Mouse (Mus musculus): Measurements from ENCODE around the gene Mpdu1. TPM values are rescaled to one million over a fixed set of nuclear protein-coding genes. Genes with fewer than 3 reads are reported as not detected.

The Mpdu1 gene
- total and polyA plus RNA-seq, 3 experiments, result 110 to 210 (median 210) TPM

DNA sequence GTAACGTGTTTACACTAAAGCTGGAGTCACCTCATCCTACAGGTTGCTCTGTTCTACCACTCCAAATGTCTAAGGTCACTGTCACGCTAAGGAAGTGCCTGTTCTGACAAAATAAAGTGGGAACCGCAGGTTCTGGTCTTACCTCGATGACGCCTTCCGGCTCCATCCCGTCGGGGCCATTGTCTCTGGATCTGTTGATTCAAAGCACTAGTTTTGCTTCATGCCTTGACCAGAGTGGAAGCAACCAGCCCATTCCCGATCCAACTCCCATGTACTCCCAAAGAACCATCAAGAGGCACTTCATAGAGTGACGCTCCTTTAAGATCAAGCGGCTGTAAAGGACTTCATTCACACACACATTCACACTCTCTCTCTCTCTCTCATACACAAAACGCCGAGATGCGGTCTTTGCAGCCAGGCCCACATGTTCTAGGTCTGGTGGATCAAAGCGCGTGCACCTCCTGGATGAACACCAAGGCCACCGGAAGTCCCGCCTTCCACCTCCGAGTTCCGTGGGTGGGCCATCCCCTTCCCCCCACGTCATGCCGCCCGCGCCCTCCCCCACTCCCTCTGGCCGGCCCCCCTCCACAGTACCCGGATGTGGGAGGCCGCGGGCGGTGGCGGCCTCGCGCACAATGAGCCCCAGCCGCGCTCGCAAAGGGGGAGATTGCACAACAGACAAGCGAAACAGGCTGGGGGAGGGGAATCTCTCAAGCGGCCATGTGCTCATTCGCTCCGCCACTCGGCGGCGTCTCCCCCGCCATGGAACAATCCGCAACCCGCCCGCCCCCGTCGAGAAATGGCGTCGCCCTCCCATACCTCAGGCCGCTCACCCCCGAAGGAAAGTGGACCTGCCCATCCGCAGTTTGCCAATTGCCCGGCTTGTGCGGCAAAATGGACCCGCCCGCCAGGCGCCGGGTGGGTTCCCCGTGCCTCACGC is 8.6 kb upstream of the Mpdu1 start (continued):
- TF ChIP-seq TBP (conservative IDR thresholded peaks at IDR 0.05; ENCODE audit: low read depth, low read length) (no peak), JUND (conservative IDR thresholded peaks at IDR 0.05; ENCODE audit: low read depth, low read length) (no peak), CHD2 (IDR thresholded peaks at IDR 0.05; ENCODE audit: low read length) (peak; percentile 96), MEF2A (IDR thresholded peaks at IDR 0.05; ENCODE audit: borderline replicate concordance, low read depth, low read length) (peak; percentile 77)

DNA sequence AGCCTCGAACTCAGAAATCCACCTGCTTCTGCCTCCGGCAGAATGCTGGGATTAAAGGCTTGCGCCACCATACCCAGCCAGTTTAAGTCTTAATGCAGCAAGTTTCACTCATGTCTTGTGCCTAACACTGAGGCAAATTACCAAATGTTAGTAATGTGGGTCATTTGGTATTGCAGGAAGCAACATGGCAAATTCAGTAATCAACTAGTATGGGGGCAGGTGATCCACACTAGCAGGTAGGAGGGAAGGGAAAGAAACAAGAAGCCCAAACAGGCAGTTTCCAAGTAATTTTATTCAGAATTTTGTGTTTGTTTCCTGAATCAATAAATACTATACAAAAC is 4.2 kb upstream of the Mpdu1 start:
- H3K9ac ChIP-seq (ENCODE audit: insufficient read depth, low read depth), result no peak overlapping the region
- dilution Hi-C loops (cut with MboI; ENCODE audit: extremely low pct_ligation_motif_present, extremely low pct_unique_long_range_greater_than_20kb, low sequenced_read_pairs), result no loop called here
- no peak for TF ChIP-seq MAZ (IDR thresholded peaks at IDR 0.05; ENCODE audit: low read depth, low read length)
- no peak for TF ChIP-seq BHLHE40 (IDR thresholded peaks at IDR 0.05; ENCODE audit: low read depth, low read length)
- TF ChIP-seq CHD1 (IDR thresholded peaks at IDR 0.05; ENCODE audit: low read depth, low read length), result peak; percentile 3; the same call in 1 of the 2 replicates
- H3K9me3 ChIP-seq (replicated peaks; ENCODE audit: low read length), result no peaks in the 10 kb centered on the region
- H3K36me3 ChIP-seq (replicated peaks in 1 of 2; ENCODE audit: control insufficient read depth in 1 of 2, insufficient read depth in 1 of 2, low read length in 1 of 2), result peaks cover 49 to 64% of the 10 kb centered on the region in 2 experiments
- H3K27me3 ChIP-seq (replicated peaks), result no peaks in the 10 kb centered on the region
- peaks cover 25 to 69% of the 10 kb centered on the region in 2 experiments for H3K4me1 ChIP-seq (ENCODE audit: control insufficient read depth in 1 of 2, insufficient read depth in 2 of 2)
- no peak for DNase-seq (ENCODE audit: extremely low read depth)
- 0 out of 2 replicates have a peak overlapping the region, but pooled peaks have one; percentile 18 for H3K4me2 ChIP-seq (ENCODE audit: insufficient read depth, low read depth, poor library complexity, severe bottlenecking)
- peak overlapping the region; percentile 55; the same call in 1 of the 2 replicates for H3K27ac ChIP-seq (ENCODE audit: insufficient read depth, low read depth)
- H3K4me3 ChIP-seq (replicated peaks in 1 of 3; ENCODE audit: low read depth in 2 of 3, low read length in 2 of 3, poor library complexity in 1 of 3), result no peak overlapping the region
- in situ Hi-C loops (cut with MboI; ENCODE audit: low pct_ligation_motif_present, low pct_unique_long_range_greater_than_20kb, low sequenced_read_pairs), result no loop called here
- peaks cover 50% of the 10 kb centered on the region for H3K79me2 ChIP-seq (replicated peaks; ENCODE audit: control insufficient read depth, extremely low read depth, insufficient read depth, poor library complexity, severe bottlenecking)

DNA sequence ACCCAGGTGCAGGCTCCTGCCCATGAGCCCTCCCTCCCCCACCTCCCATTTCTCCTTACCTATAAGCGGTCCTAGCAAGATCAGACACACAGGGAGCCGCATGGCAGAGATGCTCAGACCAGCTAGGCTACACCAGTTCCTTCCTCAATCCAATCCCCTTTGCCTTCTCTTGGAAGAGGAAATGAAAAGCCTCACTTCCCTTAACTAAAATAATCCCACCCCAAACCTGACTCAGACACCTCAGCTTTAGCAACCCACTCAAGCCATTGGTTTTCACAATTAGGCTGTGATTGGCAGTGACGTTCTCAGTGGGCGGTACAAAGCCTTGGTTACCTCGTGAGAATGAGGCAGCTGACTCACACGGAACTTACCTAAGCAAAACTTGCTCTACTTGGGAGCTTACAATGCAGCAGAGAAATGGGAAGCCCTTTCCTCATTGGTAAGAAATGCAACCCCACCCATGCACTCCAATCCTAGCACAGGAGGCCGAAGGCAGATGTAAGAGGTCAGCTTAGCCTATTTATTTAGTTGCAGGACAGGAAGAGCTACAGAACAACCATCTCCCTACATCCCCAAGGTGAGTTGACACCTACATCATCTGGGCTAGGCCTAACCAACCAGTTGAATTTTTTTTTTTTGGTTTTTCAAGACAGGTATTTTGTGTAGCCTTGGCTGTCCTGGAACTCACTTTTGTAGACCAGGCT is 3.7 kb upstream of the Mpdu1 start, which contains the start of gene Cd68:
Cd68 (minus strand) TSS at position 193 of the 704 bp plus-strand sequence.
- Histone ChIP-seq H3K4me2 (ENCODE audit: insufficient read depth, low read depth, poor library complexity, severe bottlenecking) (peak within 1 kb of the TSS; percentile 65; the same call in 1 of the 2 replicates), H3K79me2 (replicated peaks; ENCODE audit: control insufficient read depth, extremely low read depth, insufficient read depth, poor library complexity, severe bottlenecking) (peaks cover 50% of the 10 kb centered on the region), H3K27me3 (replicated peaks) (no peaks in the 10 kb centered on the region), H3K9me3 (replicated peaks; ENCODE audit: low read length) (no peaks in the 10 kb centered on the region), H3K4me1 (ENCODE audit: control insufficient read depth in 1 of 2, insufficient read depth in 2 of 2) (peaks cover 25 to 74% of the 10 kb centered on the region in 2 experiments), H3K36me3 (replicated peaks in 1 of 2; ENCODE audit: control insufficient read depth in 1 of 2, insufficient read depth in 1 of 2, low read length in 1 of 2) (peaks cover 49 to 61% of the 10 kb centered on the region in 2 experiments), H3K9ac (ENCODE audit: insufficient read depth, low read depth) (peak within 1 kb of the TSS; percentile 6; the same call in 1 of the 2 replicates), H3K27ac (ENCODE audit: insufficient read depth, low read depth) (peak within 1 kb of the TSS; percentile 95), H3K4me3 (replicated peaks in 1 of 3; ENCODE audit: low read depth in 2 of 3, low read length in 2 of 3, poor library complexity in 1 of 3) (peak within 1 kb of the TSS; percentile 42 to 70 (median 66))
- in situ Hi-C loops (cut with MboI; ENCODE audit: low pct_ligation_motif_present, low pct_unique_long_range_greater_than_20kb, low sequenced_read_pairs), result no loop called here
- dilution Hi-C loops (cut with MboI; ENCODE audit: extremely low pct_ligation_motif_present, extremely low pct_unique_long_range_greater_than_20kb, low sequenced_read_pairs), result no loop called here
- DNase-seq (ENCODE audit: extremely low read depth), result peak; percentile 100
- no peak for TF ChIP-seq RAD21 (IDR thresholded peaks at IDR 0.05; ENCODE audit: low read depth, low read length)
- peak; percentile 83 for TF ChIP-seq EP300 (IDR thresholded peaks at IDR 0.05; ENCODE audit: low read length)
- peak; percentile 37; the same call in 1 of the 2 replicates for TF ChIP-seq NELFE (IDR thresholded peaks at IDR 0.05; ENCODE audit: low read depth, low read length)
- peak; percentile 75 for TF ChIP-seq BHLHE40 (IDR thresholded peaks at IDR 0.05; ENCODE audit: low read depth, low read length)
- TF ChIP-seq JUND (conservative IDR thresholded peaks at IDR 0.05; ENCODE audit: low read depth, low read length), result no peak
- TF ChIP-seq TBP (conservative IDR thresholded peaks at IDR 0.05; ENCODE audit: low read depth, low read length), result peak; percentile 65; the same call in 1 of the 2 replicates
- TF ChIP-seq ZNF384 (IDR thresholded peaks at IDR 0.05; ENCODE audit: low read depth, low read length), result peak; percentile 54; the same call in 1 of the 2 replicates
- peak; percentile 85 for TF ChIP-seq POLR2A (IDR thresholded peaks at IDR 0.05; ENCODE audit: low read depth, low read length)
- TF ChIP-seq TCF12 (IDR thresholded peaks at IDR 0.05; ENCODE audit: low read depth, low read length), result peak; percentile 57; the same call in 1 of the 2 replicates
- TF ChIP-seq MEF2A (IDR thresholded peaks at IDR 0.05; ENCODE audit: borderline replicate concordance, low read depth, low read length), result peak; percentile 76
- TF ChIP-seq CHD2 (IDR thresholded peaks at IDR 0.05; ENCODE audit: low read length), result peak; percentile 90
- TF ChIP-seq JUN (IDR thresholded peaks at IDR 0.05; ENCODE audit: insufficient read depth, low read depth, low read length), result peak; percentile 60; the same call in 1 of the 2 replicates
- no peak for TF ChIP-seq ZKSCAN1 (IDR thresholded peaks at IDR 0.05; ENCODE audit: borderline replicate concordance, low read depth, low read length)
- TF ChIP-seq USF1 (IDR thresholded peaks at IDR 0.05; ENCODE audit: low read depth, low read length), result peak; percentile 36
- no peak; the same call in 1 of the 2 replicates for TF ChIP-seq MAZ (IDR thresholded peaks at IDR 0.05; ENCODE audit: low read depth, low read length)
- TF ChIP-seq POLR2AphosphoS2 (IDR thresholded peaks at IDR 0.05; ENCODE audit: low read depth, low read length), result peak; percentile 100
- TF ChIP-seq PAX5 (IDR thresholded peaks at IDR 0.05; ENCODE audit: low read length), result no peak
- TF ChIP-seq CHD1 (IDR thresholded peaks at IDR 0.05; ENCODE audit: low read depth, low read length), result peak; percentile 34; the same call in 1 of the 2 replicates
- no peak for TF ChIP-seq GABPA (IDR thresholded peaks at IDR 0.05; ENCODE audit: insufficient replicate concordance, low read depth, low read length)
- TF ChIP-seq NRF1 (IDR thresholded peaks at IDR 0.05; ENCODE audit: low read depth, low read length), result 0 out of 2 replicates have a peak, but pooled peaks have one; percentile 7
- TF ChIP-seq ETS1 (conservative IDR thresholded peaks at IDR 0.05; ENCODE audit: low read depth, low read length), result 0 out of 2 replicates have a peak, but pooled peaks have one; percentile 68
- peak; percentile 77 for TF ChIP-seq MXI1 (IDR thresholded peaks at IDR 0.05; ENCODE audit: low read depth, low read length)
- TF ChIP-seq UBTF (IDR thresholded peaks at IDR 0.05; ENCODE audit: low read depth, low read length), result no peak

Measured in CH12.LX (cell line).